Mouse (Mus musculus): ENCODE measurements around the gene Pdyn. TPM values are rescaled to one million over a fixed set of nuclear protein-coding genes. Genes with fewer than 3 reads are reported as not detected.

The Pdyn gene
- total RNA-seq (2014; fragmentation: Nextera tagmentation): not detected in 2 replicates
- not detected in 2 replicates for total RNA-seq (2017)

DNA sequence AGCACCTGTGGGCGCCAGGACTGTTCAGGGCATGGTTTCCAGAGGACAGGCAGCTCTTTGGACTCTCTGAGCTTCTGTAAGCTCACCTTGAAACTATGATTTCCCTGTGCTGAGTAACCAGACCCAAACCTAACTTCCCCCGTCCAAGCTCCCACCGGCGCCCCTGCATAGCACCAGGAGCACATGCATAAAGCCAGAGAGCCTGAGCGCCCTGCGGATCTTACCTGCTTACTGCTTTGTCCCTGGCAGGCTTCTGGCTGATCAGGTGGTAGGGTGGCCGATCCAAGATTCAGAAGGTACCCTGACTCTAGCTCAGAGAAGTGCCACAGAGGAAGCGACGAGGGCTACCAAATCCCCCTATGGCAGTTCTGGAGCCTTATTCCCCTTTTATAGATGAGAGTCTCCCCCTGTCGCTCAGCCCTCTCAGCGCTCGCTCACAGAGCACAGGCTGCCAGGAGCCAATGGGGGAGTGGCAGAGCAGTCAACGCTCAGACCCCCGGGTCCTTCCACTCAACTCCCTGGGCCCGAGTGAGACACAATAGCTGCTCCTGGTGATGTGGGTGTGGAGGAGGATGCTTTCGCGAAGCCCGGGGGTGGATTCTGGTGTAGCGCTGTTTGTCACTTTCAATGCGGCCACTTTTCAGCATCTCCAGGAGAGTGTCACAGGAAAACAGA lies at the start of gene Pdyn:
Gene Pdyn (minus strand): TSS at position 361 of the 675 bp plus-strand sequence.
- no peak for ATAC-seq (replicated peaks; ENCODE audit: low FRiP score, low TSS enrichment, poor library complexity, severe bottlenecking)

DNA sequence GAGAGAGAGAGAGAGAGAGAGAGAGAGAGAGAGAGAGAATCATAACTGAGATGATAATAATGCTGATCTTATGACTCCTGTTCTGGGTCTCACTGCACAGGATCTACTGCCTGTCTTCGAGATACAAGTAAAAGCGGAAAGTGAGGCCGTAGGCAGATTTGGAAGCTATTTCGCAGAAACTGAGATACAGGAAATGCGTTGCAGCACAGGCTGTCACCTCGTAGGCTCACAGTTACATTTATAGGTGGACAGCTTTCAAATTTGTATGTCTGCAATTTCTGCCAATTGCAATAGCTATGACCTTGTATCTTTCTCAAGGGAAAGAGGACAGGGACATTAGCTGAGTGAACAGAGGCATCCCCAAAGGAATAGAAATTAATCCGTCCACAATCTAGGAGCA lies 42.4 kb upstream of the Pdyn start:
- no peak for ATAC-seq (replicated peaks; ENCODE audit: low FRiP score, low TSS enrichment, poor library complexity, severe bottlenecking)

DNA sequence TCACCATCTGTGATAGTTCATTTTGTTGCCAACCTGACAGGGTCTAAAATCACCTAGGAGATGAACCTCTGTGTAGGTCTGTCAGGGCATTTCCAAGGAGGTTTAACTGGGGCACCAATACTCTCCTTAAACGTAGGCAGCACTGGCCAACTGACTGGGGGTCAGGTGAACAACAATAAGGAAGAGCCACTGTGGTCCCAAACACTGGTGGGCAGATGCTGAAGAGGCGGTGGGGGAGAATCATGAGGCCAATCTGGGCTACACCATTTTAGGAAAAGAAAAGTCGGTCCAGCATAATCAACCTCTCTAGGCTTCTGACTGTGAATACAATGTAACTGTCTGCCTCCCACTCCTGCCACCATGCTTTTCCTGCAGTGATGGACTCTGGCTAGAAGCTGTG lies 40.9 kb upstream of the Pdyn start:
- ATAC-seq (replicated peaks; ENCODE audit: low FRiP score, low TSS enrichment, poor library complexity, severe bottlenecking): no peak

DNA sequence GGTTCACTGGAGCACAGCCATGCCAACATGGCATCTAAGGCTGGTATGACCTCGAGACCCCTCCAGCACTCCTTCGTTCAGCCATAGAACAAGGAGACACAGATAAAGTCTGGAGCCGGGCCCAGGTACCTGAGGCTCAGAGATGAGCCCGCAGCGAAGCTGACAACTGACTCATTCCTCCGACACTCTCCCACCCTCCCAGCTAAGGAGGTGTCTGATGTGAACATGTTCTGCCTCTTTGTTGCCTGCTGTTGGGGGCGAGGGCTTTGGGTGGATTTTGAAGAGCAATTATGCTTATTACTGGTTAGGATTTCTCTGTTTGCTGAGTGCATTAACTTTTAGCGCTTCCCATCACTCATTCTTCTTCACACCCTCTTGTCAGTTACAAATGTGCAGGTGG lies 34.4 kb upstream of the Pdyn start:
- ATAC-seq (replicated peaks; ENCODE audit: low FRiP score, low TSS enrichment, poor library complexity, severe bottlenecking): no peak

DNA sequence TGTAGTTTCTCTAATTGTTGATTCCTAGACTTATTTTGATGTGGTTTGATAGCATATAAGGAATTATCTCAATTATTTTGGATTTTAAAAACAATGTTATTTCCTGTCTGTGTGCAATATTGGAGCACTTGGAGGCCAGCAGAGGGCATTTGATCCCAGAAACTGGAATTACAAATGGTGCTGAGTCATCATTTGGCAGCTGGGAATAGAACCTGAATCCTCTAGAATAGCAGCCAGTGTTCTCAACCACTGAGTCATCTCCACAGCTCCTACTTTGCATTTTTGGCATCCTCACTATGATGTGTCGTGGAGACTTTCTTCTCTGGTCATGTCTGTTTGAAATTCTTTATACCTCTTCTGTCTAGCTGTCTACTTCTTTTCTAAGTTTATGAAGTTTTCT lies 30.0 kb upstream of the Pdyn start:
- ATAC-seq (replicated peaks; ENCODE audit: low FRiP score, low TSS enrichment, poor library complexity, severe bottlenecking): no peak

DNA sequence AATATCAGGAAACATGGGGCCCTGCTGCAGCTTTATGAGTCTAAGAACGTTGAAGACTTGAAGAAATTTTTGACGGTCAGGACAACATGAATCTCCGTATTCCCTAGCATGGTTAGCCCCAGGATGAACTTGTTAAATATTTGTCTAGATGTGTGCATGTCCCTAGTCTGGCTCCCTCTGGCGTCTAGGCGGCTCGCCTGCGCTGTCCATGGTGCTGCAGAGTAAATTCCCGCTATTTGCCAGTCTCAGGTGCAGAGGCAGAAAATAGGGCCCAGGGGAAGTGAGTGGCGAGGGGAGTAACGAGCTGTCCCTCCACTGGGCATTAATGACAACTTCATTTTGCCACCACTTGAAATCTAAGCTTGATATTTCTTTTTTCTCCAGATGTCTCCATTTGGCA lies 16.0 kb upstream of the Pdyn start:
- ATAC-seq (replicated peaks; ENCODE audit: low FRiP score, low TSS enrichment, poor library complexity, severe bottlenecking): peak; percentile 79

DNA sequence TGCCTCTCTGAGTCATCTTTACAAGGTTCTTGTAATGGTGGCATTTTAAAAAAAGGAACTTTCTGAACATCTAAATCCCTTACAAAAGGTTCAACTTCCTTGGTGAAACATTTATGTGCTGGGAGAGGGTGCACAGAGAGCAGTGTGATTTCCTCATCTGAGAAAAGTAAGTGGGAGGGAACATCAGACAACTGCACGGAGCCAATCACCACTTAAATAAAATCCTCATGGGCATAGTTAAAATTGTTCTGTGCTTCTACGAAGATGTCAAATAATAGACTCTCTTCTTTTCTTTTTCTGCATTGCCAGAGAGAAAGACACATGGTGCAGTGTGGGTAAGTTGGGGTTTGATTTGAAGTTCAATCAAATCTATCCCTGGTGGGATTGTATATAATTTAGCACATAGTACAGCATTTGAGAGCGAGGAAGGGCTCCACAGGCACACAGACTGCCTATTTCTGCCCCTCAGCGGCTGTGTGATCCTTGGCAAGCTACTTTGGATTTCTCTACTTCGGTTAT lies 13.4 kb upstream of the Pdyn start:
- ATAC-seq (replicated peaks; ENCODE audit: low FRiP score, low TSS enrichment, poor library complexity, severe bottlenecking): no peak

DNA sequence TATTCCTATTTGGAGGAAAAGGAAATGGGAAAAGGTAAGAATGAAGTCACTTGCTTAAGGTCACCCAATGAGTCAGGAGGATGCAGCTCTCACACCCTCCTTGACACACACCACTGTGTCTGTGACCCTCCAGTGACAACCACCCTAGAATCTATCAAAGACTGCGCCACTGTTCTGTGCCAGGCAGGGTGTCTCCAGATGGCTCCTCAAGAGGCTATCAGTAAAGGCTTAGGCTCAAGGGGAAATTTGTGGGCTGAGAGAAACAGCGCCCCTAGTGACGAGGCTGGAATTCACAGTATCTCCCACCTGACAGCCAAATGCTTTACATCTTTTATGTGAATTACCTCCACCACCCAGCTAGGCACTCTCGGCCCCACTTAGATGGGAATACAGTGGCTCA lies 3.6 kb downstream of the Pdyn start:
- ATAC-seq (replicated peaks; ENCODE audit: low FRiP score, low TSS enrichment, poor library complexity, severe bottlenecking): peak; percentile 72

DNA sequence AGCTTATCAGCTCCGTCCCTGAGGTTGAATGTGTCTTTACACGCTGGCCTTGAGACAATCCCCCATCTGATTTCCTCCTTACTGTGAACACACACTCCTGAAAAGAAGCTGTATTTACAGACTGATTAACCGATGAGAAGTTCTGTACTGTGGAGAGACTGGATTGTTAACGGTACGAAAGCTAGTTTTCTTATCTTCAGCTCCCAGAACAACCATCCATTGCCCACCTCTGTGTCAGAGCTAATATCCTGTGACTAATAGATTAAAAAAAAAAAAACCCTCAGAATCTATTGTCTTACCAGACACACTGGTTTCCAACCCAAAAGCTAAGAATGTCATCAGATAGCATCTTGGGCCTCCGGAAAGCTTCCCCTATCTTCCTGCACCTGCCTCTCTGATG lies 5.3 kb downstream of the Pdyn start:
- peak; percentile 61 for ATAC-seq (replicated peaks; ENCODE audit: low FRiP score, low TSS enrichment, poor library complexity, severe bottlenecking)

DNA sequence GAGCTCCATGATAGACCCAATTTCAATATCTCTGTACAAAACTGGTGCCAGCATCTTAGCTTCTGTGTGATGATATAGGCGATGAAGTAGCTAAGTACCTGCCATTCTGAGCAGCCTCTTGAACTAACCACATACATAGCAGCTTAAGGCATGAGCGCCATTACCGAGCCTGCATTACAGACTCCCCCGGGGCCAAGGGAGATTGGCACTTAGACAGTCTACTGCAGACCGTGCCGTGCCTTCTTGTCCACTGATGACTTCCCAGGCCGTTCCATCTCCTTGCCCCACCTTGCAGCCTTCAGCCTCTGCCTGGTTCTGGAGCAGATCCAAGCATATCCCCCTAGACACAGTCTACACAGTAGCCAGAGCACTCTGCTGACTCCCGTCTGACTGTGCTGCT lies 7.0 kb downstream of the Pdyn start:
- no peak for ATAC-seq (replicated peaks; ENCODE audit: low FRiP score, low TSS enrichment, poor library complexity, severe bottlenecking)

DNA sequence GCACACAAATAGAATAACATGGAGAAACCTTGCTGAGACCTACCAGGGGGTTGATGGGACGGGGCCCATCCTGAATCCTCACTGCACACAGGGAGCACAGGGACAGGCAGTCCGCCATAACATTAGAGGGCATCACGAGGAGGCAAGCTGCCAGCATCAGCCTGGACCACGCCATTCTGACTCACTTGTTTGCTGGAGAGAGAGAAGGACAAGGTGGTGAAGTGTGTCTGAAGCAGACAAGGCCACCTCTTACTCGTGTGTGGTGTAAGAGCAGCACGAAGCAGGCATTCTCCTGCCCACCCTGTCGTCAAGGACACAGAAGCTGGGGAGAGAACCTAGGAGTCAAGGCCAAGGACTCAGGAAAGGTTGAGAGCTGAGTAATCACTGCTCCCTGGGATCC lies 9.9 kb downstream of the Pdyn start:
- no peak for ATAC-seq (replicated peaks; ENCODE audit: low FRiP score, low TSS enrichment, poor library complexity, severe bottlenecking)

DNA sequence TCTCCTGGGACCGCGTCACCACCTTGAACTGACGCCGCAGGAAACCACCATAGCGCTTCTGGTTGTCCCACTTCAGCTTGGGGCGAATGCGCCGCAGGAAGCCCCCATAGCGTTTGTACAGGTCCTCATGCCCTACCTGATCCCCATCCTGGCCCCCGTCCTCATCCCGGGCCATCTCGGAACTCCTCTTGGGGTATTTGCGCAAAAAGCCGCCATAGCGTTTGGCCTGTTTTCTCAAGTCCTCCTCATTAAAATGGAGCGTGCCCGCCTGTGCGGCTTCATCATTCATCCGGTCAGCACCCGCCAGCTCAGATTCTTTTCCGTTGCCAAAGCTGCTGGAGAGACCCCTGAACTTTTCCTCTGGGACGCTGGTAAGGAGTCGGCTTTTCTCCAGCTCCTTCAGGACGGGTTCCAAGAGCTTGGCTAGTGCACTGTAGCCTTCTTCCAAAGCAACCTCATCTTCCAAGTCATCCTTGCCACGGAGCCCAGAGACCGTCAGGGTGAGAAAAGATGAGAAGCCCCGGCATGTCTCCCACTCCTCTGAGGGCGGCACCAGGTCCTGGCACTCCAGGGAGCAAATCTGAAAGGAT lies 11.5 kb downstream of the Pdyn start:
- ATAC-seq (replicated peaks; ENCODE audit: low FRiP score, low TSS enrichment, poor library complexity, severe bottlenecking): no peak

DNA sequence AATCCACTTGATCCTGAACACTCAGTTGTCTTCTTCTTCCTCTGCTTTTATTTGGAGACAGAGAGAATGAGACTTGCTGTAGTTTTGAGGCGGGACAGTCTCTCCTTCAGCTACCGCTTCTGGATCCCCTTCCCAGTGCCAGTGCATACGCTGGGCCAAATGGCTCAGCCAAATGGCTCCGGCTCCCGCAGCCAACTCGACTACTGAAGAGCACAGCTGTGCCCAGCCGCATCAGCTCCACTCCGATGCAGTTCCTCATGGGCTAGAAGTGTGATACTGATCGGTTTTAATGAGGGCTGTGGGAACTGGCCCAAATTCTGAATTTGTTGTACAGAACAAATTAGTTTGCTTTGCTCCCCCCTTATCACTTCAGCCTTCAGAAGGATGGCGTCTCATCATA lies 12.7 kb downstream of the Pdyn start:
- ATAC-seq (replicated peaks; ENCODE audit: low FRiP score, low TSS enrichment, poor library complexity, severe bottlenecking): no peak

DNA sequence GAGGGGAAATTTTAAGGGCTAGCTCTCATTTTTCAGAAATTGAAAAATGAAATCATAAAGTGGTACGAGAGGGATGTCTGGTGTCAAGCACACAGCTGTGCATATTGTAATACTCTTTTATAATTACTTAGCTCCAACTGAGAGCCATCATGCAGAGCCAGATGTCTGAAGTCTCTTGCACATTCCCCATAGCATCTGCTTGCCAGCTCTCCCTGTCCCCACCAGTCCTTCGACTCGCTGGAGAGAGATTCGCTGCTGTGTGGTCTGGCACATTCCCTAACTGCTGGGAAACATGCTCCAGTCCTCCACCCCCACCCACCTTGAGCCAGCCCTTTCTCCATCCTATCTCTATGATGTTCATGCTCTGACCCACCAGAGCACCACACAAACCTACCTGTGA lies 15.6 kb downstream of the Pdyn start:
- ATAC-seq (replicated peaks; ENCODE audit: low FRiP score, low TSS enrichment, poor library complexity, severe bottlenecking): no peak

DNA sequence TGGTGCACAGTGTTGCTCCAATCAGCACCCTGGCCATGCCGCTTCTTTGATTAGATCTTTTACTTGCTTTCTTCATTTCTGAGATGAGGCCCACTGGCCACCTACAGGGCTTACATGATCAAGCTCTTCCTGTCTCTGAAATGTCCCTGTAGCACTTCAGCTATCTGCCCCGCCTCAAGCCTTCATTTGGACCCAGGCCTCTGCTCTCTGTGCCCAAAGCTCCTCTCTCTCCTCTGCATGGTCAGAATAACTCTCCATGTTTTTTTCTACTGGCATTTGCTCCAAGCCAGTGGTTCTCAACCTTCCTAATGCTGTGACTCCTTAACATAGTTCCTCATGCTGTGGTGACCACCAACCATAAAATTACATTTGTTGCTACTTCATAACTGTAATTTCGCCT lies 19.4 kb downstream of the Pdyn start:
- no peak for ATAC-seq (replicated peaks; ENCODE audit: low FRiP score, low TSS enrichment, poor library complexity, severe bottlenecking)

DNA sequence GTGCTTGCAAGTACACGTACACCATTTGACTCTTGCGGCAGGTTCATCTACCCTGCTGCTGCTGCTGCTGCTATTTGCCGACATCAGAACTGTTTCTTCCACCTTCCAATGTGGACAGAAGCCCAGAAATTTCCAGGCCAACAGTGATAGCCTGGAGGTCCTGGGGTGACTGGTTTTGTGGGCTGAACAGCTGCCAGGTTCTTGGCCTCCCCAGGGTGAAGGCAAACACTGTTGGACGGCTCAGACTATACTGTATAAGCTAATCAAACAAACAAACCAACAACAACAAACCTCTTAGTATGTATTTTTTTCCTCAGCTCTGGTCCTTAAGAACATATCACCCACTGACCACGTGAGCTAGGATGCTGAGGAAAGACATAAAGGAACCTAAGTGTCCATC lies 20.6 kb downstream of the Pdyn start:
- no peak for ATAC-seq (replicated peaks; ENCODE audit: low FRiP score, low TSS enrichment, poor library complexity, severe bottlenecking)

DNA sequence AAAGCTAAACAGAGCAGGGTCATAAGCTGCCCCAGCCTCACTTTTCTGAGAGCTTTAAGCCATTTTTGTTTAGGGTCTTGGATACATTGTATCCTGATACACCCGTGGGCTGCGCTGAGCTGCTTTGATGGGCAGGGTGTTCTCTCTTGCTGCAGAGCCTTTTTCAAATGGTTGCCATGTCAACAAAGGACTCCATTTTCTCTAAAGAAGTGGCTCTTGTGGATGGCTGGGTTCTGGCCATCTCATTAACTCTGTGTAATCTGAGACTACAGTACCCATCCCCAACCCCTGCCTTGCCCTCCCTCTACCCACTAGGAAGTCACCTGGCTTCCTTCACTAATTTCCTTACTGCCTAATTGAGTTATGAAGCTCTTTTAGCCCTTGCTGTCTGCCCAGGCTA lies 22.0 kb downstream of the Pdyn start:
- ATAC-seq (replicated peaks; ENCODE audit: low FRiP score, low TSS enrichment, poor library complexity, severe bottlenecking): no peak

DNA sequence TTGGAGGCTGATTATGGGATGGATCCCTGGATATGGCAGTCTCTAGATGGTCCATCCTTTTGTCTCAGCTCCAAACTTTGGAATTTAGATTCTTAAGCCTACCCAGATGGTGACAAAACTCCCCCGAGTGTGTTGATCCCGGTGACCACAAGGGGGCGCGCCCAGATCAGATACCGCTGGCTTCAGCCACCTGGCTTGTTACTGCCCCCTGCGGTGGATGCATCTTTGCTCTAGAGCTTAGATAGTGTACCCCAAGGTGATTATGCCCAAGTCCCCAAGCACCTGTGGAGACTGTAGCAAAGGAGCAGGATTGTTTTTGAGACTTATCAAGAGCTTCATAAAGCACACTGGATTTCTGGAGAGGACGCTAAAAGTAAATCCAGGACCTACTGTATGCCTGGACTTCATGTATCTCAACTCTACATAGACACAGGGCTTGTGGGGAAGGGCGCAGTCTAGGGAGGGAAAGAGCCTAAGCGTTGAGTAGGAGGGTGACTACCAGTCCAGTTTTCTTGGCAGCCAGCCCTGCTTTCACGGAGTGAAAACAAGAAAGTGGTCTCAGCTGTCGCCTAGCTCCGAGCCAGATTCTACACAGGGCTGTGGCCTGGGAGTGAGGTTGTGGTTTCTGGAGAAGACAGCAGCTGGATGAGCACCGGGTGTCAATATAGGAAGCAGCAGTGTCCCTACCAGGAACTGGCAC lies 24.6 kb downstream of the Pdyn start:
- peak; percentile 97 for ATAC-seq (replicated peaks; ENCODE audit: low FRiP score, low TSS enrichment, poor library complexity, severe bottlenecking)

DNA sequence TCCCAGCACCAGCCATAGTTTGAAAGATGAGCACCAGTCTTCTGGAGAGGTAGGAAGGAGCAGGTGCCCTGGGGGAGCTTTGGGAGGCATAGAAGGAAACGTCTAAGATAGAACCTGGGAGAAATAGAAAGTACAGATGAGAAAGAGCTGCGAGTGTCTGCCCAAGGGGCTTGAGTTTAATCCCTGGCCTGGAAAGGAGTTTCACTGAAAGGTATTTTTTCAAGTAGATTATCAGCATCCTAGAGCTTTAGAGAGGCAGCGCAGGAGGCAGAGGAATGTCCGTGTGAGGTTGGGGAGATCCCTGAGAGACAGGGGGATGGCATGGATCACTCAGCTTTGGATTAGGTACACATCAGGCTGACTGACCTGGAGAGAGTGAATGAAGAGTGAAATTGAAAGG lies 27.7 kb downstream of the Pdyn start:
- ATAC-seq (replicated peaks; ENCODE audit: low FRiP score, low TSS enrichment, poor library complexity, severe bottlenecking): no peak

DNA sequence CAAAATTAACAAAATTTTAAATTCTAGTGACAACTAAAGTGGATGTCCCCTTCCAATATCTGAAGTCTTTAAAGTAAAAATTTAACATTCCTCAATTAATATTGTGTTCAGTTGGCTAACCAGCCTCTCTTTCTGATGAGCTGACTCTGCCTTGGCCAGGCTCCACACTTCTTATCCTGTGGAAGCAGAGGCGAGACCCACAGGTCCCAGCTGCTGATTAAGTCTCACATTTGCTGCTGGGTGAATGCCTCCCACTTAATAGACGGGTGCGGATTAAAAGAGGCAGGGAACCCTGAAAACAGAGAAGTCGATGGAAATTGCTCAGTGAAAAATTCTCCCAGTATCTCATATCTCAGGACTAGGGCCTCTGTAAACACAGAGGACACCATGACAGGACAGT lies 37.2 kb downstream of the Pdyn start:
- peak; percentile 98 for ATAC-seq (replicated peaks; ENCODE audit: low FRiP score, low TSS enrichment, poor library complexity, severe bottlenecking)

DNA sequence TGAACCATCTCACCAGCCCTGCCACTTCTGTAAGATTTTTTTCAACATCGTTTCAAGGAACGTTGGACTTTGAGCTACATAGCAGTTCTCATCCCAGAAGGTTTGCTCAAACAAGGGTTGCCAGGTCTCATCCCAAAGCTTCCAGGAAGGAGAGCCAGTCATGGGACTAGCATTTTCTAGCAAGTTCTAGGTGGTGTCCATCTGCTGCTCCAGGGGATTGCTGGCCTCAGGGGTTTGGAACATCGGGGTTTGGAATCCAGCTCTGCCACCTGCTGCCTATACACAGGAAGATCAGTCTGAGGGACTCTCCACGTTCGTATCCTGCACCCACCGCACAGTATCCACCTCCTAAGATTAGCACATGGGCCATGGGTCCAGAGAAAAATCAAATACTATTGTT lies 39.6 kb downstream of the Pdyn start:
- ATAC-seq (replicated peaks; ENCODE audit: low FRiP score, low TSS enrichment, poor library complexity, severe bottlenecking): no peak

Measured in megakaryocyte-erythroid progenitor cell, adult 5-6 weeks (primary cell).